Mouse (Mus musculus): Measurements from ENCODE around the gene Slitrk2.

Gene Slitrk2

GRCm38 (mm10) chrX:66648911-66649620, at the start of gene Slitrk2:
Gene Slitrk2, plus strand, starts transcription at chrX:66649318.
- DNase-seq (ENCODE audit: low read depth): no peak

- no peak for DNase-seq (ENCODE audit: low read depth)
These were observed 43.6 kb upstream of the Slitrk2 start for GRCm38 (mm10) chrX:66605490-66605889.

- no peak for DNase-seq (ENCODE audit: low read depth)
These were observed 3.5 kb downstream of the Slitrk2 start for GRCm38 (mm10) chrX:66652455-66653144.

- DNase-seq (ENCODE audit: low read depth): no peak
These were observed 8.2 kb downstream of the Slitrk2 start for GRCm38 (mm10) chrX:66657365-66657764.

- no peak for DNase-seq (ENCODE audit: low read depth)
These were observed 27.8 kb downstream of the Slitrk2 start for GRCm38 (mm10) chrX:66676959-66677358.

GRCm38 (mm10) chrX:66678646-66679045, 29.5 kb downstream of the Slitrk2 start:
- no peak for DNase-seq (ENCODE audit: low read depth)

Measured in induced T-regulatory cell, adult 2 months (primary cell).